Mouse (Mus musculus): ENCODE data around the gene Epm2a. TPM values are rescaled to one million over a fixed set of nuclear protein-coding genes. Genes with fewer than 3 reads are reported as not detected.
"Not testable (repeated sequence)": the region's sequence is repeated elsewhere in the genome, so short reads cannot be mapped to it uniquely, and the experiment has no call there.

Gene Epm2a
- polyA plus RNA-seq, 1 experiment from 2014 or later = 0.36 TPM

DNA sequence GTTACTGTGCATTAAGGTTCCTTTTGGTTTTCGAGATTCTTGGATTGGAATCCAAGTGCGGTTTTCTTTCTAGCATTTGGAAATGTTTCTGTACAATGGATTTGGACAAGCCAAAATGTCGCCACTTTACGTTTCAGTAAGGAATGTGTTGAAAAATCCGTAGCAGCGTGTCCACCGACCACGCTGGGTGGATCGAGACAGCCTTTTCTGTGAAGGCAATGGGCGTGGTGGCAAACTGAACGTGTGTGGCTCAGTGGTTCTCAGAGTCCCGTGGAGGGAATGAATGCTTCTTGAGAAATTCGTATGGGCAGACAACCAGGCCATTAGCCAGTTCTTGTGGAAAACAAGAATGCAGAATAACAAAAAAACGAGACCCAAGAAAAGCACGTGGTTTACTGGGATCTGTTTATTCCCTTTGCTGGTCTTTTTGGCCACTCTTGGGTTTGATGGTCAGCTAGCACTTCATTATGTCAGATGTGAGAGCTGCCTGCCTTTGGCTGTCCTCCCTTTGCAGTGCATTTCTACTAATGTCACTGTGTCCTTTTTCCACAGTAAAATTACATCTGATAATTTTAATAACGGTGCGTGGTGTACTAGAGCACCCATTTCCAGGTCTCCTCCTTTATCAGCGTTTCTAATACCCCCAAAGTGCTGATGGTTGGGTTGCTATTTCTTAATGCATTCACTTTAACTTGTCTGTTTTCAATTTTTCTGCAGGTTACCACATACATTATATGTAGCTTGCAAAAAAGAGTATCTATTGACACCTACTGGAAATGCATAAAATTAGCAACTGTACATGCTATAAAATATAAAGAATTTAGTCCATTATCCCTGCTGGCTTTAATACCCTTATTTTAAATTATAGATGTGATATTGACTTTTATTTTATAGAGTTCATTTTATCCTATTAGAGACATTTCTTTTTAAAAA, 1.6 kb downstream of the Epm2a start:
- 76% methylated on average over 18 of the region's 18 CpGs for WGBS
- no peak overlapping the region for H3K9ac ChIP-seq

GRCm38 (mm10) chr10:11350243-11350974, 7.2 kb downstream of the Epm2a start:
- H3K36me3 ChIP-seq (ENCODE audit: poor library complexity, severe bottlenecking); H3K4me1 ChIP-seq; H3K9ac ChIP-seq; H3K4me3 ChIP-seq; H3K9me3 ChIP-seq (replicated peaks); H3K27me3 ChIP-seq; H3K27ac ChIP-seq; ATAC-seq; H3K4me2 ChIP-seq: not testable (repeated sequence)
- WGBS = 84% methylated on average over 3 of the region's 3 CpGs

More for the DNA sequence above, 1.6 kb downstream of the Epm2a start:
- no peak for ATAC-seq
- no peaks in the 10 kb centered on the region for H3K9me3 ChIP-seq (replicated peaks)
- no peak overlapping the region for H3K27ac ChIP-seq
- H3K27me3 ChIP-seq = no peaks in the 10 kb centered on the region
- H3K36me3 ChIP-seq (ENCODE audit: poor library complexity, severe bottlenecking) = no peaks in the 10 kb centered on the region
- H3K4me2 ChIP-seq = no peak overlapping the region
- H3K4me1 ChIP-seq = no peaks in the 10 kb centered on the region
- no peak overlapping the region for H3K4me3 ChIP-seq

GRCm38 (mm10) chr10:11354609-11355008, 11.4 kb downstream of the Epm2a start:
- H3K27ac ChIP-seq = no peak overlapping the region
- no peak overlapping the region for H3K4me2 ChIP-seq
- H3K9ac ChIP-seq = no peak overlapping the region
- no peaks in the 10 kb centered on the region for H3K9me3 ChIP-seq (replicated peaks)
- H3K27me3 ChIP-seq = no peaks in the 10 kb centered on the region
- ATAC-seq = no peak
- no peak overlapping the region for H3K4me3 ChIP-seq
- H3K4me1 ChIP-seq = no peaks in the 10 kb centered on the region
- no peaks in the 10 kb centered on the region for H3K36me3 ChIP-seq (ENCODE audit: poor library complexity, severe bottlenecking)
- WGBS = 89% methylated on average over 8 of the region's 8 CpGs

- ATAC-seq = peak; percentile 73
- H3K4me3 ChIP-seq = no peak overlapping the region
- H3K4me2 ChIP-seq = no peak overlapping the region
- no peak overlapping the region for H3K9ac ChIP-seq
- H3K36me3 ChIP-seq (ENCODE audit: poor library complexity, severe bottlenecking) = no peaks in the 10 kb centered on the region
- no peaks in the 10 kb centered on the region for H3K27me3 ChIP-seq
- 63% methylated on average over 5 of the region's 5 CpGs for WGBS
- no peaks in the 10 kb centered on the region for H3K4me1 ChIP-seq
- no peaks in the 10 kb centered on the region for H3K9me3 ChIP-seq (replicated peaks)
- no peak overlapping the region for H3K27ac ChIP-seq
Observed at GRCm38 (mm10) chr10:11361985-11362692, 18.9 kb downstream of the Epm2a start.

GRCm38 (mm10) chr10:11362896-11363487, 19.8 kb downstream of the Epm2a start:
- ATAC-seq = peak; percentile 73; the same call in 1 of the 2 replicates

GRCm38 (mm10) chr10:11381302-11381701, 38.1 kb downstream of the Epm2a start:
- H3K9ac ChIP-seq = no peak overlapping the region
- H3K4me2 ChIP-seq = no peak overlapping the region
- no peak overlapping the region for H3K27ac ChIP-seq

More at GRCm38 (mm10) chr10:11362896-11363487, 19.8 kb downstream of the Epm2a start:
- no peaks in the 10 kb centered on the region for H3K9me3 ChIP-seq (replicated peaks)
- H3K27ac ChIP-seq = no peak overlapping the region
- H3K4me3 ChIP-seq = no peak overlapping the region
- WGBS = 79% methylated on average over 12 of the region's 12 CpGs
- no peaks in the 10 kb centered on the region for H3K36me3 ChIP-seq (ENCODE audit: poor library complexity, severe bottlenecking)
- no peak overlapping the region for H3K4me2 ChIP-seq
- no peak overlapping the region for H3K9ac ChIP-seq
- H3K4me1 ChIP-seq = no peaks in the 10 kb centered on the region
- H3K27me3 ChIP-seq = no peaks in the 10 kb centered on the region

GRCm38 (mm10) chr10:11410926-11411325, 67.7 kb downstream of the Epm2a start:
- no peaks in the 10 kb centered on the region for H3K27me3 ChIP-seq
- H3K36me3 ChIP-seq (ENCODE audit: poor library complexity, severe bottlenecking) = no peaks in the 10 kb centered on the region
- 76% methylated on average over 5 of the region's 5 CpGs for WGBS
- no peak overlapping the region for H3K4me3 ChIP-seq
- H3K27ac ChIP-seq = no peak overlapping the region
- no peaks in the 10 kb centered on the region for H3K4me1 ChIP-seq
- H3K9ac ChIP-seq = no peak overlapping the region
- no peak overlapping the region for H3K4me2 ChIP-seq
- no peaks in the 10 kb centered on the region for H3K9me3 ChIP-seq (replicated peaks)
- ATAC-seq = no peak

More at GRCm38 (mm10) chr10:11381302-11381701, 38.1 kb downstream of the Epm2a start:
- no peak overlapping the region for H3K4me3 ChIP-seq
- H3K27me3 ChIP-seq = no peaks in the 10 kb centered on the region
- H3K9me3 ChIP-seq (replicated peaks) = no peaks in the 10 kb centered on the region
- H3K4me1 ChIP-seq = no peaks in the 10 kb centered on the region
- ATAC-seq = no peak
- H3K36me3 ChIP-seq (ENCODE audit: poor library complexity, severe bottlenecking) = no peaks in the 10 kb centered on the region
- 76% methylated on average over 2 of the region's 2 CpGs for WGBS

DNA sequence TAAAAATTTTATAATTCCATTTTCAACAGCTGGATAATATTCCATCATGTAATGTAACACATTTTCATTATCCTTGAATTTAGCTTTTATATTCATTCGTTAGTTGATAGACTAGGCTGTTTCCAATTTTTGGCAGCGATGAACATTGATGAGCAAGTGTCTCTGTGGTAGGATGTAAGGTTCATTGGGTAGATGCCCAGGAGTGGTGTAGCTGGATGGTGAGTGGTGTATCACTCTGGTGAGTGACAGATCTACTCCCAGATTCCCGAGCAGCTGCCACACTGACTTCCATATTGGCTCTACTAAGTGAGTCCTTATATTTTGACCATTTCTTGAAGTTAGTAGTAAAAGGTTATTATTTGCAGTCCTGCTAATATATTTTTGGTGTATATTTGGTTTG, 76.9 kb downstream of the Epm2a start:
- H3K9me3 ChIP-seq (replicated peaks) = no peaks in the 10 kb centered on the region
- H3K9ac ChIP-seq = no peak overlapping the region
- no peak overlapping the region for H3K27ac ChIP-seq
- no peaks in the 10 kb centered on the region for H3K36me3 ChIP-seq (ENCODE audit: poor library complexity, severe bottlenecking)
- H3K4me3 ChIP-seq = no peak overlapping the region
- no peak overlapping the region for H3K4me2 ChIP-seq
- no peaks in the 10 kb centered on the region for H3K27me3 ChIP-seq
- no peak for ATAC-seq
- H3K4me1 ChIP-seq = no peaks in the 10 kb centered on the region
- 95% methylated on average over 3 of the region's 3 CpGs for WGBS

GRCm38 (mm10) chr10:11429059-11429812, 86.0 kb downstream of the Epm2a start:
- H3K27ac ChIP-seq = no peak overlapping the region
- H3K9me3 ChIP-seq (replicated peaks) = no peaks in the 10 kb centered on the region
- WGBS = 49% methylated on average over 12 of the region's 12 CpGs
- H3K9ac ChIP-seq = no peak overlapping the region
- 0 out of 2 replicates have a peak, but pooled peaks cover 7% of the 10 kb centered on the region for H3K4me1 ChIP-seq
- H3K4me2 ChIP-seq = no peak overlapping the region
- no peaks in the 10 kb centered on the region for H3K36me3 ChIP-seq (ENCODE audit: poor library complexity, severe bottlenecking)
- peak; percentile 61; the same call in 1 of the 2 replicates for ATAC-seq
- no peaks in the 10 kb centered on the region for H3K27me3 ChIP-seq
- H3K4me3 ChIP-seq = no peak overlapping the region

DNA sequence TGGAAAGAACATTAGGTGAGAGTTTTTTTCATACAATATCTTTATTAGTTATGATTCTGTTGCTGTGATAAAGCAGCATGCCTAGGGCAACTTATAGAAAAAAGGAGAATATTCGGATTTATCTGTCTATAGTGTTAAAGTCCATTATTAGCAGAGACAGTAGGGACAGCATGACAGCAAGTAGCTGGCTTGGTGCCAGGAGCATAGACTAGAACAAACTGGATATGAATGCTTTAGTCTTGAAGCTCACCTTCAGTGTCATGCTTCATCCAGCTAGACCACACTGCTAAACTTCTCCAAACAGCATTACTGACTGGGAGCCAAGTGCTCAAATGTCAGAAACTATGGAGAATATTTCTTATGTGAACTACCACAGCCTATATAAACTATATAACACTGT, 93.8 kb downstream of the Epm2a start:
- no peak overlapping the region for H3K27ac ChIP-seq
- H3K27me3 ChIP-seq = no peaks in the 10 kb centered on the region
- H3K4me3 ChIP-seq = no peak overlapping the region
- H3K4me2 ChIP-seq = no peak overlapping the region
- 75% methylated on average over 1 of the region's 1 CpGs for WGBS
- H3K9ac ChIP-seq = no peak overlapping the region
- H3K36me3 ChIP-seq (ENCODE audit: poor library complexity, severe bottlenecking) = no peaks in the 10 kb centered on the region
- no peak for ATAC-seq
- no peaks in the 10 kb centered on the region for H3K4me1 ChIP-seq
- H3K9me3 ChIP-seq (replicated peaks) = no peaks in the 10 kb centered on the region

GRCm38 (mm10) chr10:11438461-11438860, 95.3 kb downstream of the Epm2a start:
- H3K4me1 ChIP-seq = no peaks in the 10 kb centered on the region
- no peak overlapping the region for H3K4me2 ChIP-seq
- H3K36me3 ChIP-seq (ENCODE audit: poor library complexity, severe bottlenecking) = no peaks in the 10 kb centered on the region
- H3K4me3 ChIP-seq = no peak overlapping the region
- no peak for ATAC-seq
- H3K9me3 ChIP-seq (replicated peaks) = no peaks in the 10 kb centered on the region
- H3K27ac ChIP-seq = no peak overlapping the region
- H3K27me3 ChIP-seq = no peaks in the 10 kb centered on the region
- H3K9ac ChIP-seq = no peak overlapping the region
- WGBS = 88% methylated on average over 10 of the region's 10 CpGs
